Mouse (Mus musculus) heart, embryonic 16.5 days (tissue): Measurements from ENCODE around the gene Sdhaf4. TPM values are rescaled to one million over a fixed set of nuclear protein-coding genes. Genes with fewer than 3 reads are reported as not detected.
"Not testable (repeated sequence)": the region's sequence is repeated elsewhere in the genome, so short reads cannot be mapped to it uniquely, and the experiment has no call there.

Experiments
- ATAC-seq: fragments of 200-750 bp; cut with Nextera tagmentation; replicated peaks from 2 replicates; pipeline ENCODE4 v1.8.0; 2017; ENCODE audit warnings: moderate number of reproducible peaks; ENCODE audit not compliant: insufficient read depth, low FRiP score; ENCODE audit errors: extremely low read depth
- H3K27ac ChIP-seq: fragments of 300-500 bp; sonication (generic); 2 replicates; pipeline ENCODE4 v1.5.1; 2014; ENCODE audit warnings: mild to moderate bottlenecking, low read length, control low read depth, moderate library complexity
- H3K27me3 ChIP-seq: fragments of 300-500 bp; sonication (generic); 2 replicates; pipeline ENCODE4 v1.6.1; 2014; ENCODE audit warnings: low read length, mixed read lengths; ENCODE audit not compliant: control insufficient read depth, insufficient read depth
- H3K36me3 ChIP-seq: fragments of 300-500 bp; sonication (generic); 2 replicates; pipeline ENCODE4 v1.6.1; 2014; ENCODE audit not compliant: control insufficient read depth, insufficient read depth
- H3K4me1 ChIP-seq: fragments of 300-500 bp; sonication (generic); 2 replicates; pipeline ENCODE4 v1.6.1; 2014; ENCODE audit warnings: low read length, mixed read lengths; ENCODE audit not compliant: control insufficient read depth, insufficient read depth
- H3K4me2 ChIP-seq: fragments of 300-500 bp; sonication (generic); 2 replicates; pipeline ENCODE4 v1.6.1; 2014; ENCODE audit warnings: low read depth, mild to moderate bottlenecking, control low read depth, low read length
- H3K4me3 ChIP-seq: fragments of 300-500 bp; sonication (generic); 2 replicates; pipeline ENCODE4 v1.5.1; 2014; ENCODE audit warnings: mild to moderate bottlenecking, control low read depth, low read length
- H3K9ac ChIP-seq: fragments of 300-500 bp; sonication (generic); 2 replicates; pipeline ENCODE4 v1.6.1; 2014; ENCODE audit warnings: low read length, control low read depth
- H3K9me3 ChIP-seq: fragments of 300-500 bp; sonication (generic); replicated peaks from 2 replicates; pipeline ENCODE4 v1.6.1; 2016; ENCODE audit warnings: low read length; ENCODE audit not compliant: control insufficient read depth
- WGBS: fragments of 180-500 bp; shearing (Covaris S2); extraction: QIAGEN DNeasy Blood & Tissue Kit; methylation state at CpG from one replicate; pipeline ENCODE4 v1.1.7; 2014; 5-methylcytosine and 5-hydroxymethylcytosine counted together
- polyA plus RNA-seq: library from polyadenylated mRNA; unstranded; fragments of >200 nt; fragmentation: Nextera tagmentation; extraction: Ambion mirVana; gene quantifications from 2 replicates; pipeline ENCODE4 v1.2.1, GENCODE M21; 2015

The Sdhaf4 gene
- polyA plus RNA-seq, 1 experiment from 2014 or later = 75.5 TPM

DNA sequence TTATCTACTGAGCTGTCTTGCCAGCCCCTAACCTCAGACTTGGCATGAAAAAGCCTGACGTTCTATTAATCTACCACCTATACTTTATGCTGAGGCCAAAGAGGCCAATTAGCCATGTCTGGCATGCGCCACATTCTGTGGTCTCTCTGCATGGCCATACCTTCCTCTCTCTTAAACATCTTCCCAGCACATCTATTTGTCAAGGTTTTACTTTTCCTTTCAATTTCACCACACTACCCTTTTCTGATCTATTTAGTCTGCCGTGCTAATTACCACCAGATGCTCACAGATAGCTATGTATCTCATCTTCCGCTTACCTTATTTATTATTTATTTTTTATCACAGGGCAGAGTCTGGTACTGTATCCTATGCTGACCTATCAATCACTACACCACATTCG lies 6.1 kb downstream of the Sdhaf4 start:
- no peaks in the 10 kb centered on the region for H3K9me3 ChIP-seq
- H3K4me2 ChIP-seq = no peak overlapping the region
- H3K4me1 ChIP-seq = peaks cover 1% of the 10 kb centered on the region
- H3K27ac ChIP-seq = no peak overlapping the region
- 88% methylated on average over 5 of the region's 5 CpGs for WGBS
- ATAC-seq = no peak
- no peaks in the 10 kb centered on the region for H3K27me3 ChIP-seq
- no peak overlapping the region for H3K4me3 ChIP-seq
- no peak overlapping the region for H3K9ac ChIP-seq
- peaks cover 39% of the 10 kb centered on the region for H3K36me3 ChIP-seq

DNA sequence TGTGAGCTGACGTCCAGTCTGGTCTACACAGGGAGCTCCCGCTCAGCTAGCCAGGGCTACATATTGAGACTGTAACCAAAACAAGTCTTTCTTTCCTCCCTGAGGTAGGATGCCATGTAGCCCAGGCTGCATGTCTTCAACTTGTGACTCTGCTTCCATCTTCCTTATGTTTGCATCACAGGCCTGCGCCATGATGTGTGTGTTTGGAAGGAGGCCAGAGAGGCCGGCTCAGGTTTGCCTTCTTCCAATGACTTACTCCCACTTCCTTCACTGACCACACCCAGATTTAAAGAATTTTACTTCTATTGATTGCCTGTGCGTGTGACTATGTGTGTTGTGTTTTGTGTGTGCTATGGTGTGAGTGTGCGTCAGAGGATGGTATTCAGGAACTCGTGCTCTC lies 6.6 kb downstream of the Sdhaf4 start:
- 94% methylated on average over 7 of the region's 7 CpGs for WGBS
- no peaks in the 10 kb centered on the region for H3K27me3 ChIP-seq
- no peak for ATAC-seq
- H3K36me3 ChIP-seq = peaks cover 39% of the 10 kb centered on the region
- H3K9me3 ChIP-seq = no peaks in the 10 kb centered on the region
- no peak overlapping the region for H3K9ac ChIP-seq
- H3K27ac ChIP-seq = no peak overlapping the region
- no peaks in the 10 kb centered on the region for H3K4me1 ChIP-seq
- H3K4me2 ChIP-seq = no peak overlapping the region
- H3K4me3 ChIP-seq = no peak overlapping the region

DNA sequence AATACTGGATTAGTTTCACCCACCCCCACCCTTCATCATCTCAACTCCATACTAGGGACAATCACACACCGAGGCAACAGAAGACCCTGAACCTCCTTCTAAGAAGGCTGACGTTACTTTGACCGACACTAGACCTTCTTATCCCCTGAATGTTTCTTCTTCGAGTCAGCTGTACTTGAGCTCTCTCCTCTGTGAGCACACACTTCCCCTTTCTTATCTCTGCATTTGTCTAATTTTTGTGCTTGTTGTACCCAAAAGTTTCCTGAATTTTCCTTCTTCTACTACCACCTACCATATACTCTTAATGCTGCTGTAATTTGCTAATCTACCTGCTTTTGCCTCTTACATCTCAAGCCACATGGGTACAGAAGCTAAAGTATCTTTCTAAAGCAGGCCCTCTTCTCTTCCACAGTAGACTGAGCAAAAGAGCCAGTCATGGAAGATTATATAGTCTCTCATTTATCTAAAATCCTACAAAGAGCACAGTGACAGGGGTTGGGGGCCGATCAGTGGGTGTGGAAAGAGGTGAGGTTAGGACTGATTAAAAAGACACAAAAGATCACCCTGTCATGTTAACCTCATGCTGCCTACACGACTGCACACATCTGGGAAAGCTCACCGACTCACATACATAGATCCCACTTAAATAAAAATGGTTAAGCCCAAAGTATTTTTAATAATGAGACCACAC lies 7.2 kb downstream of the Sdhaf4 start:
- Histone ChIP-seq H3K4me3 (no peak overlapping the region), H3K27me3 (no peaks in the 10 kb centered on the region), H3K27ac (no peak overlapping the region), H3K9ac (no peak overlapping the region), H3K4me1 (no peaks in the 10 kb centered on the region), H3K4me2 (no peak overlapping the region), H3K9me3 (no peaks in the 10 kb centered on the region), H3K36me3 (peaks cover 39% of the 10 kb centered on the region)
- ATAC-seq = no peak
- WGBS = 87% methylated on average over 7 of the region's 7 CpGs

DNA sequence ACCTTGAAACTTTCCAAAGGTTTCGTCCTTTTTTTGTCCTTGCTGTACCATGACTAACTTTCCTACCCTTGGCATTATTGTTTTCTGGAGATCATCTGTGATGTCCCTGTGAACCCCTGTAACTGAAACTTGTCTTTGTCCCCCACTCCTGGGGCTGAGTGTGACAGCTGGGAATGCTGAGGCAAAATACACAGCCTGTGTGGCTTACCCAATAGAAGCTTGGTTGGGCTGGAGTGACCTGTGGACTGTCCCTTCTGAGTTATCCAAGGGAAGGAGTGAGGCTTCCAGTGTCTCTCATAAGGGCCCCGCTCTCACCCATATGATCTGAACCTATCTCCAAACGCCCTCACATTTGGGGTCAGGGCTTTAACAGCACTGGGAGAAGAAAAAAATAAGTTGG lies 8.0 kb downstream of the Sdhaf4 start:
- Histone ChIP-seq H3K27ac (no peak overlapping the region), H3K27me3 (no peaks in the 10 kb centered on the region), H3K4me2 (no peak overlapping the region), H3K9ac (no peak overlapping the region), H3K9me3 (no peaks in the 10 kb centered on the region), H3K4me3 (no peak overlapping the region), H3K36me3 (peaks cover 37% of the 10 kb centered on the region), H3K4me1 (no peaks in the 10 kb centered on the region)
- 89% methylated on average over 3 of the region's 3 CpGs for WGBS
- no peak for ATAC-seq

DNA sequence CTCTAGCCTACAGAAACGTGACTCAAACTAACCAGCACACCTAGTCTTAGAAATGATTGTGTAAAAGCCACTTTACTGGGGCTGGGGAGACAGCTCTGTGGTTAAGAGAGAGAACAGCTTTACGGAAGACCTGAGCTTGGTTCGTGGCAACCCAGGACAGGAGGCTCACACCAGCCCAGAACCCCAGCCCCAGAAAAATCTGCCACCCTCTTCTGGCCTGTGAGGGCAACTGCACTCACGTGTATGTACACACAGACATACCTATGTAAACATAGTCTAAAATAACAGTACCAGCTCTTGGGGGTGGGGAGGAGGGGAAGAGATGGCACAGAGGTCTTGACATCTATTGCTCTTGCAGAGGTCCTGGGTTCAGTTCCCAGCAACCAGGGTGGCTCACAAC lies 10.0 kb downstream of the Sdhaf4 start:
- no peaks in the 10 kb centered on the region for H3K4me1 ChIP-seq
- peaks cover 31% of the 10 kb centered on the region for H3K36me3 ChIP-seq
- no peak overlapping the region for H3K9ac ChIP-seq
- no peak overlapping the region for H3K4me2 ChIP-seq
- H3K9me3 ChIP-seq = no peaks in the 10 kb centered on the region
- no peak overlapping the region for H3K4me3 ChIP-seq
- H3K27ac ChIP-seq = no peak overlapping the region
- no peaks in the 10 kb centered on the region for H3K27me3 ChIP-seq
- 89% methylated on average over 4 of the region's 4 CpGs for WGBS
- no peak for ATAC-seq

DNA sequence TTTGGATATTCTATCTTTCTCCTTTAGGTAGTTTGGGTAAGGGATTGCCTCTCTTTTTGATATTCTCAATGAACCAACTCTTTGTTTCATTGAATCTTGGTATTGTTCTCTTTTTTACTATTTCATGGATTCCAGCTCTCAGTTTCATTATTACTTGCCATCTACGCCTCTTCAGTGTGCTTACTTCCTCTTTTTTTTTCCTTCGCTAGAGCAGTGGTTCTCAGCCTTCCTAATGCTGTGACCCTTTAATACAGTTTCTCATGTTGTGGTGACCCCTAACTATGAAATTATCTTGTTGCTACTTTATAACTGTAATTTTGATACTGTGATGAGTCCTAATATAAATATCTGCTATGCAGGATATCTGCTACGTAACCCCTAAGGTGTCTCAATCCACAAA lies 22.3 kb downstream of the Sdhaf4 start:
- H3K9me3 ChIP-seq = no peaks in the 10 kb centered on the region
- H3K27me3 ChIP-seq = no peaks in the 10 kb centered on the region
- 87% methylated on average over 3 of the region's 3 CpGs for WGBS

DNA sequence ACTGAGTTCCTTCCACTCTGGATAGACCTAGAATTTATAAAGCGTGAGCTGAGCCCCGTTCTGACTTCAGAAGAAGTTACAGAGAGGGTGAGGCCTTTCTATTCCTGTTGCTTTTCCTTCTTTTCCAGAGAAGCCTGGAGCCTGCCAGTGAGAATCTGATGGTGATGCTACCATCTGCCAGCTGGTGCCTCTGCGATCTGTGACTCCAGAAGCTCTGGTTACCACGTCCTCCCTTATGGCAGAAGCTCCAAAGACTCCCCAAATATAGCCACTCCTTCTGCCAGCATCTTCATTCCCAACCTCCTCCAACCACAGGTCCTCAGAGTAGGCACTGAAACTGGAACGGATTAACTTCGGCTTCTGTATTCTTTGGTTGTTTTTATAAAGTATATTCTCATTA lies 27.2 kb downstream of the Sdhaf4 start:
- Histone ChIP-seq H3K9ac (no peak overlapping the region), H3K4me2 (no peak overlapping the region), H3K27me3 (no peaks in the 10 kb centered on the region), H3K4me3 (no peak overlapping the region), H3K27ac (no peak overlapping the region), H3K36me3 (no peaks in the 10 kb centered on the region), H3K9me3 (no peaks in the 10 kb centered on the region; the same call in 1 of the 2 replicates), H3K4me1 (no peaks in the 10 kb centered on the region)
- no peak for ATAC-seq
- 76% methylated on average over 6 of the region's 6 CpGs for WGBS

More for the DNA sequence above, 22.3 kb downstream of the Sdhaf4 start:
- no peak overlapping the region for H3K4me2 ChIP-seq
- no peaks in the 10 kb centered on the region for H3K36me3 ChIP-seq
- no peak overlapping the region for H3K9ac ChIP-seq
- ATAC-seq = no peak
- no peak overlapping the region for H3K27ac ChIP-seq
- no peak overlapping the region for H3K4me3 ChIP-seq
- H3K4me1 ChIP-seq = no peaks in the 10 kb centered on the region

DNA sequence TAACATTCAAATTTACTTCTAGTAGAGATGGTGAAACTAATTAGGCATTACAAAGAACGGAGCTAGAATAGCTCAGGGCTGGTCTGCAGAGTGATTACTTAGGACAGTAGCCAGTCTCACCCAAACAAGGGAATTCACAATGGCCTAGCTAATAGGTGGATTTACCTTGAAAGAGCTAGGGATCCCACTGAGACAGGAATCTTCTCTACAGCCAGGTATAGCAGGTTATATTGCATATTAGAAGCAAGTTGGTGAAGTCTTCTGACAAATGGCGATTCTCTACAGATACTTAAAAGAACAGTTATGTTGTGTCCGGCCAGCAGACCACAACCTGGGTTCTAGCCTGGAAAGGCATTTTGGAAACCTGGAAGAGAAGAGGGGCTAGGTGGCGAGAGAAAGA lies 34.3 kb downstream of the Sdhaf4 start:
- not testable (repeated sequence) for H3K27me3 ChIP-seq, H3K4me3 ChIP-seq, ATAC-seq, H3K4me1 ChIP-seq, H3K36me3 ChIP-seq, H3K9ac ChIP-seq, H3K4me2 ChIP-seq, H3K9me3 ChIP-seq, H3K27ac ChIP-seq
- WGBS = 86% methylated on average over 3 of the region's 4 CpGs

DNA sequence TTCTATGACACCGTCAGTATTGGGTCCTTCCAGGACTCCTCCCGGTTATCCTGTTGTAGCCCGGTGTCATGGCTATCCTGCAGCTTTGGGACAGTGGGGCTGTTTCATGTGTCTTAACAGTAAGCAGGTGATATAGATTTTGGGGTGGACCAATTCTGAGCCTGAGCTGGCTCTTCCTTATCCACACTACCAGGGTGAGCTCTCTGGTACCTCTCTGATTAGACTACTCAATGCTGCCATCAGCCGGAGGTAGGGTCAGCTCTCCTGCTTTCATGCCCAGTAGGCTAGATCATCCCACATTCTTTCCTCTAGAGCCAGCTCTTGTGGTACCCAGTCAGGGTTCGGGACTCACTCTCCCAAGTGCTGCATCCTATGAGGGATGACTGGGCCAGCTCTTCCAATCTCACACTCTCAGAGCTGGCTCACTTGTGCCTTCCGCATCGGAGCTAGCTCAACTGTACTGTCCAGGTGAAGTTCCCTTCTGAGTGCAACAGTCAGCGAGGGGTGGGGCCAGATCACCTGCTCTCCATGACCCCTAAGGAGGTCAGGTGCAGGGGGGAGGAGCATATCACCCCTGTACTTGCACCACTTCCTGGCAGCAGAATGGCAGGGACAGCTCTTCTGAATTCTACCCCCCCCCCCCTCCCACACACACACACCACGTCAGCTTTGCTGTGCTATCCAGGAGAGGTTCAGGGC lies 37.3 kb downstream of the Sdhaf4 start:
- Histone ChIP-seq H3K27me3 (no peaks in the 10 kb centered on the region), H3K9ac (no peak overlapping the region), H3K36me3 (no peaks in the 10 kb centered on the region), H3K9me3 (peaks cover 4% of the 10 kb centered on the region), H3K4me3 (no peak overlapping the region), H3K4me2 (no peak overlapping the region), H3K4me1 (no peaks in the 10 kb centered on the region), H3K27ac (no peak overlapping the region)
- ATAC-seq = no peak
- WGBS = 79% methylated on average over 9 of the region's 9 CpGs
